Mouse (Mus musculus) midbrain, embryonic 12.5 days (tissue): ENCODE data around the gene Copb2. TPM values are rescaled to one million over a fixed set of nuclear protein-coding genes. Genes with fewer than 3 reads are reported as not detected.

Experiments used
- polyA plus RNA-seq: library from polyadenylated mRNA; unstranded; fragments of >200 nt; fragmentation: Nextera tagmentation; extraction: Ambion mirVana; gene quantifications from 2 replicates; pipeline ENCODE4 v1.2.1, GENCODE M21; 2016

The Copb2 gene
- polyA plus RNA-seq, 1 experiment from 2014 or later, result 165 TPM

Other genes starting within 250 kb of the Copb2 start
- 23.3 and 32.6 TPM in 2 replicates for gene Rbp1, start 140.8 kb upstream of the Copb2 start, polyA plus RNA-seq
- 0.32 TPM in 1 of 2 replicates, not detected in the other for gene Rbp2, start 77.6 kb upstream of the Copb2 start, polyA plus RNA-seq
- gene Mrps22, start 37.9 kb downstream of the Copb2 start, polyA plus RNA-seq, result 62.5 and 64.8 TPM in 2 replicates